Mouse (Mus musculus) liver, adult 2 months (tissue): ENCODE data around the gene Proser3. TPM values are rescaled to one million over a fixed set of nuclear protein-coding genes. Genes with fewer than 3 reads are reported as not detected.

Experiments
- DNase-seq: peaks from one replicate; pipeline ENCODE4 v3.0.0-alpha.2; 2011; ENCODE audit warnings: low read depth, low spot score; ENCODE audit errors: extremely low read depth
- H3K27ac ChIP-seq: fragments of 200-500 bp; replicated peaks from 2 replicates; pipeline ENCODE4 v1.5.1; 2012; ENCODE audit warnings: low read depth, mild to moderate bottlenecking, control low read depth, inconsistent platforms, low read length; ENCODE audit not compliant: insufficient read depth
- H3K27me3 ChIP-seq: fragments of 200-500 bp; 2 replicates; pipeline ENCODE4 v1.6.1; 2012; ENCODE audit warnings: mild to moderate bottlenecking, moderate library complexity, low read length, inconsistent platforms; ENCODE audit not compliant: control insufficient read depth, insufficient read depth
- H3K36me3 ChIP-seq: fragments of 200-500 bp; 2 replicates; pipeline ENCODE4 v1.6.1; 2012; ENCODE audit warnings: low read length, inconsistent platforms; ENCODE audit not compliant: control insufficient read depth, insufficient read depth
- H3K4me1 ChIP-seq: fragments of 200-500 bp; 2 replicates; pipeline ENCODE4 v1.6.1; 2011; ENCODE audit warnings: low read length; ENCODE audit not compliant: control insufficient read depth, insufficient read depth
- H3K4me3 ChIP-seq: fragments of 200-500 bp; 2 replicates; pipeline ENCODE4 v1.5.1; 2011; ENCODE audit warnings: low read depth, mild to moderate bottlenecking, control low read depth, low read length, moderate library complexity; ENCODE audit not compliant: insufficient read depth
- H3K79me2 ChIP-seq: fragments of 200-500 bp; 2 replicates; pipeline ENCODE4 v1.6.1; 2012; ENCODE audit warnings: inconsistent platforms, mild to moderate bottlenecking, low read length, moderate library complexity; ENCODE audit not compliant: control insufficient read depth, insufficient read depth
- H3K9ac ChIP-seq: fragments of 200-500 bp; 2 replicates; pipeline ENCODE4 v1.6.1; 2012; ENCODE audit warnings: low read depth, mild to moderate bottlenecking, control low read depth, inconsistent platforms, low read length
- CTCF ChIP-seq: fragments of 200-500 bp; IDR thresholded peaks from 2 replicates; pipeline ENCODE4 v1.5.1; 2011; ENCODE audit warnings: low read depth, low read length, control low read depth
- POLR2A ChIP-seq: fragments of 200-500 bp; IDR thresholded peaks from 2 replicates; pipeline ENCODE4 v1.6.1; 2011; ENCODE audit warnings: low read length, control low read depth; ENCODE audit not compliant: insufficient read depth; ENCODE audit errors: extremely low read depth
- WGBS: fragments of 180-500 bp; shearing (Covaris S2); methylation state at CpG from one replicate; pipeline ENCODE4 v1.1.7; 2018; 5-methylcytosine and 5-hydroxymethylcytosine counted together
- polyA plus RNA-seq: library from polyadenylated mRNA; depleted of rRNA; stranded (reverse); fragments of >200 nt; gene quantifications from 2 replicates; pipeline ENCODE4 v1.2.3, GENCODE M21; 2012
- total RNA-seq: library from RNA; depleted of rRNA; stranded (reverse); fragments of >200 nt; gene quantifications from 2 replicates; pipeline ENCODE4 v1.2.3, GENCODE M21; 2014

Gene Proser3
- total and polyA plus RNA-seq, 2 experiments = 1.6 to 4.5 TPM

- DNase-seq = peak; percentile 93
- peak within 1 kb of the TSS; percentile 75 for H3K4me3 ChIP-seq
- H3K9ac ChIP-seq = peak within 1 kb of the TSS; percentile 83
- under 1% methylated on average over 45 of the region's 45 CpGs for WGBS
- H3K36me3 ChIP-seq = no peaks in the 10 kb centered on the region
- H3K4me1 ChIP-seq = peaks cover 12% of the 10 kb centered on the region
- TF ChIP-seq POLR2A (0 out of 2 replicates have a peak, but pooled peaks have one; percentile 11), CTCF (no peak)
- peak within 1 kb of the TSS; percentile 89 for H3K27ac ChIP-seq
- no peaks in the 10 kb centered on the region for H3K27me3 ChIP-seq
- H3K79me2 ChIP-seq = no peaks in the 10 kb centered on the region
Measured at GRCm38 (mm10) chr7:30563117-30563905, 11.2 kb upstream of the Proser3 start, which contains the start of the genes U2af1l4, Gm49396 and Psenen. U2af1l4 (plus strand) TSS chr7:30563301. Gm49396 (plus strand) TSS chr7:30563344. Psenen (minus strand) TSS chr7:30563627.

GRCm38 (mm10) chr7:30562526-30563116 lies 10.5 kb upstream of the Proser3 start:
- peak overlapping the region; percentile 85 for H3K27ac ChIP-seq
- H3K36me3 ChIP-seq = no peaks in the 10 kb centered on the region
- under 1% methylated on average over 27 of the region's 27 CpGs for WGBS
- TF ChIP-seq CTCF (no peak), POLR2A (no peak)
- peak overlapping the region; percentile 61 for H3K4me3 ChIP-seq
- H3K9ac ChIP-seq = peak overlapping the region; percentile 83
- H3K79me2 ChIP-seq = no peaks in the 10 kb centered on the region
- H3K27me3 ChIP-seq = no peaks in the 10 kb centered on the region
- H3K4me1 ChIP-seq = peaks cover 15% of the 10 kb centered on the region
- DNase-seq = peak; percentile 56

- TF ChIP-seq POLR2A (no peak), CTCF (no peak)
- H3K27ac ChIP-seq = peak overlapping the region; percentile 27; the same call in 1 of the 2 replicates
- H3K79me2 ChIP-seq = no peaks in the 10 kb centered on the region
- H3K4me3 ChIP-seq = no peak overlapping the region
- H3K36me3 ChIP-seq = peaks cover 5% of the 10 kb centered on the region; the same call in 1 of the 2 replicates
- H3K27me3 ChIP-seq = no peaks in the 10 kb centered on the region
- H3K4me1 ChIP-seq = peaks cover 15% of the 10 kb centered on the region
- peak; percentile 28 for DNase-seq
- WGBS = 50% methylated on average over 2 of the region's 2 CpGs
- H3K9ac ChIP-seq = no peak overlapping the region
Measured at GRCm38 (mm10) chr7:30560296-30560695, 8.2 kb upstream of the Proser3 start.

GRCm38 (mm10) chr7:30559443-30559954 lies 7.4 kb upstream of the Proser3 start, which contains the start of gene Lin37:
Lin37 (minus strand) TSS chr7:30559838.
- peak within 1 kb of the TSS; percentile 74 for H3K9ac ChIP-seq
- under 1% methylated on average over 20 of the region's 20 CpGs for WGBS
- peaks cover 15% of the 10 kb centered on the region for H3K4me1 ChIP-seq
- no peaks in the 10 kb centered on the region for H3K27me3 ChIP-seq
- TF ChIP-seq POLR2A = 0 out of 2 replicates have a peak, but pooled peaks have one; percentile 45
- no peak for TF ChIP-seq CTCF
- H3K79me2 ChIP-seq = no peaks in the 10 kb centered on the region
- H3K36me3 ChIP-seq = peaks cover 5% of the 10 kb centered on the region; the same call in 1 of the 2 replicates
- peak within 1 kb of the TSS; percentile 62 for H3K4me3 ChIP-seq
- H3K27ac ChIP-seq = peak within 1 kb of the TSS; percentile 27
- peak; percentile 99 for DNase-seq

GRCm38 (mm10) chr7:30558656-30559442 lies 6.8 kb upstream of the Proser3 start:
- peak overlapping the region; percentile 19 for H3K27ac ChIP-seq
- peaks cover 5% of the 10 kb centered on the region; the same call in 1 of the 2 replicates for H3K36me3 ChIP-seq
- H3K4me3 ChIP-seq = peak overlapping the region; percentile 62
- H3K9ac ChIP-seq = peak overlapping the region; percentile 74
- peaks cover 11% of the 10 kb centered on the region for H3K4me1 ChIP-seq
- no peaks in the 10 kb centered on the region for H3K27me3 ChIP-seq
- TF ChIP-seq CTCF (no peak), POLR2A (no peak)
- no peak for DNase-seq
- no peaks in the 10 kb centered on the region for H3K79me2 ChIP-seq
- WGBS = 5% methylated on average over 12 of the region's 12 CpGs
